Mouse (Mus musculus): ENCODE results near the gene Hist1h2ae. TPM values are rescaled to one million over a fixed set of nuclear protein-coding genes. Genes with fewer than 3 reads are reported as not detected.
"Not testable (repeated sequence)": the region's sequence is repeated elsewhere in the genome, so short reads cannot be mapped to it uniquely, and the experiment has no call there.

The Hist1h2ae gene
- polyA plus RNA-seq, 1 experiment, result 23.9 TPM

GRCm38 (mm10) chr13:23541497-23541896, 29.5 kb downstream of the Hist1h2ae start:
- Histone ChIP-seq H3K4me3 (replicated peaks; ENCODE audit: control insufficient read depth, low read depth, low read length) (no peak overlapping the region), H3K4me1 (ENCODE audit: control insufficient read depth, insufficient read depth, low read length) (no peaks in the 10 kb centered on the region), H3K27ac (ENCODE audit: control insufficient read depth, insufficient read depth, low read depth, low read length, poor library complexity) (no peak overlapping the region)
- WGBS, result 76% methylated on average over 3 of the region's 3 CpGs
- no peak for TF ChIP-seq CTCF (IDR thresholded peaks at IDR 0.05; ENCODE audit: control insufficient read depth, insufficient read depth, low read length)
- no peak for TF ChIP-seq POLR2A (IDR thresholded peaks at IDR 0.05; ENCODE audit: borderline replicate concordance, control insufficient read depth, low read depth, low read length)

- not testable (repeated sequence) for H3K4me3 ChIP-seq (replicated peaks; ENCODE audit: control insufficient read depth, low read depth, low read length); H3K27ac ChIP-seq (ENCODE audit: control insufficient read depth, insufficient read depth, low read depth, low read length, poor library complexity); H3K4me1 ChIP-seq (ENCODE audit: control insufficient read depth, insufficient read depth, low read length)
- 65% methylated on average over 1 of the region's 1 CpGs for WGBS
Observed at GRCm38 (mm10) chr13:23539821-23540220, 31.2 kb downstream of the Hist1h2ae start.

GRCm38 (mm10) chr13:23538249-23538648, 32.8 kb downstream of the Hist1h2ae start:
- Histone ChIP-seq H3K4me3 (replicated peaks; ENCODE audit: control insufficient read depth, low read depth, low read length) (no peak overlapping the region), H3K4me1 (ENCODE audit: control insufficient read depth, insufficient read depth, low read length) (no peaks in the 10 kb centered on the region), H3K27ac (ENCODE audit: control insufficient read depth, insufficient read depth, low read depth, low read length, poor library complexity) (no peak overlapping the region)
- no peak for TF ChIP-seq CTCF (IDR thresholded peaks at IDR 0.05; ENCODE audit: control insufficient read depth, insufficient read depth, low read length)
- TF ChIP-seq POLR2A (IDR thresholded peaks at IDR 0.05; ENCODE audit: borderline replicate concordance, control insufficient read depth, low read depth, low read length), result no peak
- WGBS, result 77% methylated on average over 5 of the region's 5 CpGs

- H3K4me1 ChIP-seq (ENCODE audit: control insufficient read depth, insufficient read depth, low read length), result peaks cover 1% of the 10 kb centered on the region; the same call in 1 of the 2 replicates
- H3K27ac ChIP-seq (ENCODE audit: control insufficient read depth, insufficient read depth, low read depth, low read length, poor library complexity), result no peak overlapping the region
- WGBS, result 69% methylated on average over 3 of the region's 3 CpGs
- H3K4me3 ChIP-seq (replicated peaks; ENCODE audit: control insufficient read depth, low read depth, low read length), result peak overlapping the region; percentile 29
- TF ChIP-seq CTCF (IDR thresholded peaks at IDR 0.05; ENCODE audit: control insufficient read depth, insufficient read depth, low read length), result no peak
- no peak for TF ChIP-seq POLR2A (IDR thresholded peaks at IDR 0.05; ENCODE audit: borderline replicate concordance, control insufficient read depth, low read depth, low read length)
Observed at GRCm38 (mm10) chr13:23537006-23537710, 33.9 kb downstream of the Hist1h2ae start.

GRCm38 (mm10) chr13:23536076-23536822, 34.8 kb downstream of the Hist1h2ae start:
- Histone ChIP-seq H3K27ac (ENCODE audit: control insufficient read depth, insufficient read depth, low read depth, low read length, poor library complexity) (no peak overlapping the region; the same call in 1 of the 2 replicates), H3K4me1 (ENCODE audit: control insufficient read depth, insufficient read depth, low read length) (peaks cover 1% of the 10 kb centered on the region; the same call in 1 of the 2 replicates), H3K4me3 (replicated peaks; ENCODE audit: control insufficient read depth, low read depth, low read length) (peak overlapping the region; percentile 68)
- 31% methylated on average over 7 of the region's 7 CpGs for WGBS
- TF ChIP-seq CTCF (IDR thresholded peaks at IDR 0.05; ENCODE audit: control insufficient read depth, insufficient read depth, low read length), result no peak
- TF ChIP-seq POLR2A (IDR thresholded peaks at IDR 0.05; ENCODE audit: borderline replicate concordance, control insufficient read depth, low read depth, low read length), result no peak

GRCm38 (mm10) chr13:23535137-23536075, 35.6 kb downstream of the Hist1h2ae start, which contains the start of gene Hist1h3g:
TSS of gene Hist1h3g (plus strand) at chr13:23535422.
- peak; percentile 98 for TF ChIP-seq POLR2A (IDR thresholded peaks at IDR 0.05; ENCODE audit: borderline replicate concordance, control insufficient read depth, low read depth, low read length)
- under 1% methylated on average over 46 of the region's 62 CpGs for WGBS
- H3K4me1 ChIP-seq (ENCODE audit: control insufficient read depth, insufficient read depth, low read length), result not testable (repeated sequence)
- peak within 1 kb of the TSS; percentile 70 for H3K4me3 ChIP-seq (replicated peaks; ENCODE audit: control insufficient read depth, low read depth, low read length)
- peak within 1 kb of the TSS; percentile 94 for H3K27ac ChIP-seq (ENCODE audit: control insufficient read depth, insufficient read depth, low read depth, low read length, poor library complexity)

- Histone ChIP-seq H3K27ac (ENCODE audit: control insufficient read depth, insufficient read depth, low read depth, low read length, poor library complexity) (peak overlapping the region; percentile 60; the same call in 1 of the 2 replicates), H3K4me1 (ENCODE audit: control insufficient read depth, insufficient read depth, low read length) (peaks cover 1% of the 10 kb centered on the region; the same call in 1 of the 2 replicates), H3K4me3 (replicated peaks; ENCODE audit: control insufficient read depth, low read depth, low read length) (peak overlapping the region; percentile 61)
- TF ChIP-seq POLR2A (IDR thresholded peaks at IDR 0.05; ENCODE audit: borderline replicate concordance, control insufficient read depth, low read depth, low read length) (0 out of 2 replicates have a peak, but pooled peaks have one; percentile 4), CTCF (IDR thresholded peaks at IDR 0.05; ENCODE audit: control insufficient read depth, insufficient read depth, low read length) (no peak)
- WGBS, result under 1% methylated on average over 15 of the region's 15 CpGs
Observed at GRCm38 (mm10) chr13:23534368-23535131, 36.5 kb downstream of the Hist1h2ae start.

Data from bone marrow, adult 2 months (tissue).